In the genomic region with DNA sequence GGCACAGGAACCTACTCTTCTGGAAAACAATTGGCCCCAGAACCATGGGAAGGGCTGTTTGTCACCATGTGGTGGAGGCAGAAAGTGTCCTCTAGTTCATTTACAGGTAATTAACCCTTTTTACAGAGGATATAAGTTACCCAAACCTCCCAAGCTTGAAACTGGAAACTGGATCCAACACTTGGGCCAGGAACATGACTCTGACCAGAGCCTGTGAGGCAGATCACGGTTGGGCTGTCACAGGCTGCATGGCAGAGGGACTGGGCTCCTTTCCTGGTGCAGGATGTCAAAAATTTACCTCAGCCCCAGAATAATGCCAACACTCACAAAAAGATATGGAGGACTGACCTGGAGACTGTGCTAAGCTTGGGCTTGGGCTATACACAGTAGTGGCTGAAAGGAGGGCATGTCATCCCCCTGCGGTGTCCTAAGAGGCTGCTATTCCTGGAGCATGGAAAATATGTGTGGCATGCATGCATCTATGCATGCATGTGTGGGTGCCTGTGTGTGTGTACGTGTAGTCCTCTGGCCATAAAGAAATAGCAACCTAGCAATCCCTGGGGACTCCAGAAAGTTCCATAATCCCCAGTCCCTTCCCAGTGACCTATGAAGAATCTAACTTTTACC, we compare ENCODE assay signal across 18 mouse cellular contexts.
DNase-seq lines count a peak whose midpoint lies in the region; ATAC-seq and TF ChIP-seq lines count a peak whose summit lies in the region.
"Had no signal": no experiment of that assay in that cellular context is flagged by ENCODE, and none has a peak within 500 bp of the region (broad histone marks: within the 10 kb centered on the region; RNA-seq: fewer than 3 reads in every experiment).

No protein-coding gene starts in this region.

- WGBS in heart, embryonic 12.5 days: 42% methylated on average over 3 of the region's 3 CpGs
- 38% methylated on average over 3 of the region's 3 CpGs for WGBS in heart, embryonic 16.5 days
- WGBS in kidney, embryonic 16.5 days: 55% methylated on average over 3 of the region's 3 CpGs

- H3K9ac ChIP-seq in heart, embryonic 12.5 days: no peak overlapping the region
- no peak overlapping the region for H3K9ac ChIP-seq in heart, embryonic 16.5 days (ENCODE audit: low read length)
- H3K9ac ChIP-seq in kidney, embryonic 16.5 days (replicated peaks; ENCODE audit: low read length): no peak overlapping the region
- H3K9ac ChIP-seq: embryonic facial prominence, embryonic 13.5 days; forebrain, embryonic 12.5 days; hindbrain, embryonic 15.5 days had no signal

- H3K27me3 ChIP-seq in heart, embryonic 12.5 days (replicated peaks): no peaks in the 10 kb centered on the region
- no peaks in the 10 kb centered on the region for H3K27me3 ChIP-seq in heart, embryonic 16.5 days (ENCODE audit: control insufficient read depth, insufficient read depth, low read length)
- 0 out of 2 replicates have a peak, but pooled peaks cover 3% of the 10 kb centered on the region for H3K27me3 ChIP-seq in kidney, embryonic 16.5 days (ENCODE audit: insufficient read depth, low read length)
- H3K27me3 ChIP-seq: embryonic facial prominence, embryonic 13.5 days; forebrain, embryonic 12.5 days; hindbrain, embryonic 15.5 days had no signal

- no peaks in the 10 kb centered on the region for H3K9me3 ChIP-seq in heart, embryonic 12.5 days (replicated peaks)
- H3K9me3 ChIP-seq in heart, embryonic 16.5 days (replicated peaks; ENCODE audit: control insufficient read depth, low read length): no peaks in the 10 kb centered on the region
- no peaks in the 10 kb centered on the region for H3K9me3 ChIP-seq in kidney, embryonic 16.5 days (ENCODE audit: low read length)
- H3K9me3 ChIP-seq: embryonic facial prominence, embryonic 13.5 days; forebrain, embryonic 12.5 days; hindbrain, embryonic 15.5 days had no signal

- peak; percentile 55; the same call in 1 of the 2 replicates for ATAC-seq in heart, embryonic 12.5 days (ENCODE audit: insufficient number of reproducible peaks, low FRiP score)
- ATAC-seq in heart, embryonic 16.5 days (replicated peaks; ENCODE audit: extremely low read depth, insufficient read depth, low FRiP score): peak; percentile 71
- ATAC-seq in kidney, embryonic 16.5 days (ENCODE audit: low FRiP score, low TSS enrichment): peak; percentile 31
- ATAC-seq: forebrain, embryonic 16.5 days; intestine, embryonic 16.5 days had no signal

- H3K4me3 ChIP-seq in gastrocnemius, adult 2 months: no peak overlapping the region
- no peak overlapping the region for H3K4me3 ChIP-seq in heart, embryonic 12.5 days
- no peak overlapping the region for H3K4me3 ChIP-seq in heart, embryonic 16.5 days (ENCODE audit: low read length)
- no peak overlapping the region for H3K4me3 ChIP-seq in kidney, embryonic 16.5 days (ENCODE audit: low read length)
- H3K4me3 ChIP-seq: embryonic facial prominence, embryonic 13.5 days; forebrain, embryonic 12.5 days; hindbrain, embryonic 15.5 days had no signal

- no peak overlapping the region for H3K4me2 ChIP-seq in heart, embryonic 12.5 days
- no peak overlapping the region for H3K4me2 ChIP-seq in heart, embryonic 16.5 days (ENCODE audit: low read depth, low read length)
- H3K4me2 ChIP-seq in kidney, embryonic 16.5 days (replicated peaks; ENCODE audit: low read depth, low read length): no peak overlapping the region
- H3K4me2 ChIP-seq: embryonic facial prominence, embryonic 13.5 days; forebrain, embryonic 12.5 days; hindbrain, embryonic 15.5 days had no signal

- H3K4me1 ChIP-seq in heart, embryonic 12.5 days (replicated peaks): peaks cover 47% of the 10 kb centered on the region
- peaks cover 28% of the 10 kb centered on the region for H3K4me1 ChIP-seq in heart, embryonic 16.5 days (ENCODE audit: control insufficient read depth, insufficient read depth, low read length)
- peaks cover 24% of the 10 kb centered on the region for H3K4me1 ChIP-seq in kidney, embryonic 16.5 days (ENCODE audit: insufficient read depth, low read length)
- H3K4me1 ChIP-seq: forebrain, embryonic 12.5 days; hindbrain, embryonic 15.5 days had no signal

- intact Hi-C loops in gastrocnemius, adult 2 months (cut with DNase I): loop anchor here (2.0 kb wide), 1 partner anchor 26 kb away; no protein-coding TSS in a partner anchor
- intact Hi-C loops in heart, postnatal 36 days (cut with DNase I): no loop called here
- intact Hi-C loops in heart, postnatal 14 days (cut with DNase I): no loop called here

- peak overlapping the region; percentile 91 for H3K27ac ChIP-seq in gastrocnemius, adult 2 months
- H3K27ac ChIP-seq in heart, embryonic 12.5 days (ENCODE audit: poor library complexity, severe bottlenecking): peak overlapping the region; percentile 89
- peak overlapping the region; percentile 83 for H3K27ac ChIP-seq in heart, embryonic 16.5 days (ENCODE audit: low read length)
- no peak overlapping the region for H3K27ac ChIP-seq in kidney, embryonic 16.5 days (ENCODE audit: low read length)
- H3K27ac ChIP-seq: embryonic facial prominence, embryonic 13.5 days; forebrain, embryonic 12.5 days; hindbrain, embryonic 15.5 days had no signal

- H3K36me3 ChIP-seq in heart, embryonic 12.5 days: no peaks in the 10 kb centered on the region
- H3K36me3 ChIP-seq in heart, embryonic 16.5 days (ENCODE audit: control insufficient read depth, insufficient read depth): no peaks in the 10 kb centered on the region
- H3K36me3 ChIP-seq in kidney, embryonic 16.5 days (ENCODE audit: insufficient read depth, low read length): no peaks in the 10 kb centered on the region
- H3K36me3 ChIP-seq: embryonic facial prominence, embryonic 13.5 days; forebrain, embryonic 12.5 days; hindbrain, embryonic 15.5 days had no signal

- DNase-seq in gastrocnemius, adult 2 months: no peak
- no peak for DNase-seq in gastrocnemius, adult 18-20 months (ENCODE audit: low spot score)
- DNase-seq in heart, postnatal 36 days: no peak
- DNase-seq in heart, postnatal 14 days: no peak
- DNase-seq in kidney, adult 11 months: no peak
- DNase-seq: adrenal gland, postnatal 10 days; cerebellum, adult 11 months; cerebellum, adult 9-10 months; gastrocnemius, postnatal 25 days; kidney, postnatal 14 days had no signal

- no peak for TF ChIP-seq CTCF in gastrocnemius, adult 2 months (IDR thresholded peaks at IDR 0.05)
